Mouse (Mus musculus) megakaryocyte progenitor cell, adult 5-6 weeks (primary cell): ENCODE measurements around the gene Gm10337. TPM values are rescaled to one million over a fixed set of nuclear protein-coding genes. Genes with fewer than 3 reads are reported as not detected.

Source experiments
- ATAC-seq: replicated peaks from 2 replicates; pipeline ENCODE4 v1.8.0; 2016; ENCODE audit warnings: mild to moderate bottlenecking, moderate TSS enrichment, inconsistent platforms; ENCODE audit not compliant: poor library complexity
- total RNA-seq, 2 experiments: library from RNA; stranded (forward) in 1 of 2; stranded (reverse) in 1 of 2; fragments of 157-497, 149-512 nt in 1 of 2; fragments of 200-1000 nt in 1 of 2; gene quantifications; 2 replicates each; pipeline versions ENCODE4 v1.2.3 to v1.2.4; 2015 to 2017

The Gm10337 gene
- total RNA-seq, 2 experiments from 2014 or later = not detected

GRCm38 (mm10) chr15:102515791-102516190, 12.3 kb downstream of the Gm10337 start:
- no peak for ATAC-seq

GRCm38 (mm10) chr15:102516293-102516692, 12.8 kb downstream of the Gm10337 start:
- ATAC-seq = no peak

GRCm38 (mm10) chr15:102516728-102517404, 13.3 kb downstream of the Gm10337 start, which contains the start of gene Map3k12:
Map3k12 (minus strand) TSS chr15:102517064.
- 0 out of 2 replicates have a peak, but pooled peaks have one; percentile 2 for ATAC-seq

- no peak for ATAC-seq
These were observed 14.1 kb downstream of the Gm10337 start for GRCm38 (mm10) chr15:102517631-102517975.

GRCm38 (mm10) chr15:102517976-102518858, 14.7 kb downstream of the Gm10337 start, which contains the start of gene Tarbp2:
Tarbp2 (plus strand) TSS chr15:102518192.
- peak; percentile 75 for ATAC-seq

- ATAC-seq = no peak
These were observed 15.3 kb downstream of the Gm10337 start for GRCm38 (mm10) chr15:102518859-102519201.

- ATAC-seq = no peak
These were observed 16.0 kb downstream of the Gm10337 start for GRCm38 (mm10) chr15:102519211-102520141.

- ATAC-seq = no peak
These were observed 16.9 kb downstream of the Gm10337 start for GRCm38 (mm10) chr15:102520416-102520815.

- no peak for ATAC-seq
These were observed 18.0 kb downstream of the Gm10337 start for GRCm38 (mm10) chr15:102521480-102521879.

- ATAC-seq = peak; percentile 91
These were observed 21.5 kb downstream of the Gm10337 start, which contains the start of gene Npff for GRCm38 (mm10) chr15:102524892-102525485. Npff (minus strand) TSS chr15:102524942.

GRCm38 (mm10) chr15:102526111-102527002, 22.8 kb downstream of the Gm10337 start:
- no peak for ATAC-seq

GRCm38 (mm10) chr15:102527936-102528335, 24.4 kb downstream of the Gm10337 start:
- peak; percentile 70 for ATAC-seq

GRCm38 (mm10) chr15:102528396-102528795, 24.9 kb downstream of the Gm10337 start:
- no peak for ATAC-seq

- no peak for ATAC-seq
These were observed 27.0 kb downstream of the Gm10337 start for GRCm38 (mm10) chr15:102530566-102530965.

- no peak for ATAC-seq
These were observed 28.1 kb downstream of the Gm10337 start for GRCm38 (mm10) chr15:102531586-102531985.

- ATAC-seq = no peak
These were observed 28.8 kb downstream of the Gm10337 start for GRCm38 (mm10) chr15:102532106-102532900.

- no peak for ATAC-seq
These were observed 30.4 kb downstream of the Gm10337 start for GRCm38 (mm10) chr15:102533926-102534325.

GRCm38 (mm10) chr15:102544801-102545200, 41.3 kb downstream of the Gm10337 start:
- no peak for ATAC-seq

- ATAC-seq = no peak
These were observed 42.7 kb downstream of the Gm10337 start for GRCm38 (mm10) chr15:102546246-102546645.
